Mouse (Mus musculus) liver, adult 2 months (tissue): ENCODE results near the gene Evl.

ENCODE experiments used
- CTCF ChIP-seq: fragments of 200-500 bp; IDR thresholded peaks from 2 replicates; pipeline ENCODE4 v1.5.1; 2011; ENCODE audit warnings: low read depth, low read length, control low read depth
- POLR2A ChIP-seq: fragments of 200-500 bp; IDR thresholded peaks from 2 replicates; pipeline ENCODE4 v1.6.1; 2011; ENCODE audit warnings: low read length, control low read depth; ENCODE audit not compliant: insufficient read depth; ENCODE audit errors: extremely low read depth

GRCm38 (mm10) chr12:108690529-108690928 is 136.0 kb downstream of the Evl start:
- no peak for TF ChIP-seq CTCF
- no peak for TF ChIP-seq POLR2A
